Mouse (Mus musculus) lung, embryonic 15.5 days (tissue): Measurements from ENCODE around the gene Kctd15. TPM values are rescaled to one million over a fixed set of nuclear protein-coding genes. Genes with fewer than 3 reads are reported as not detected.

Experiments used
- ATAC-seq: fragments of 200-750 bp; cut with Nextera tagmentation; 2 replicates; pipeline ENCODE4 v1.8.0; 2017; ENCODE audit warnings: moderate number of reproducible peaks, borderline replicate concordance; ENCODE audit not compliant: low FRiP score, low TSS enrichment; ENCODE audit errors: extremely low read depth
- H3K27ac ChIP-seq: fragments of 300-500 bp; sonication (generic); 2 replicates; pipeline ENCODE4 v1.5.1; 2015; ENCODE audit warnings: moderate library complexity, mild to moderate bottlenecking, inconsistent platforms
- H3K27me3 ChIP-seq: fragments of 300-500 bp; sonication (generic); 2 replicates; pipeline ENCODE4 v1.6.1; 2015; ENCODE audit warnings: inconsistent platforms
- H3K36me3 ChIP-seq: fragments of 300-500 bp; sonication (generic); 2 replicates; pipeline ENCODE4 v1.6.1; 2015; ENCODE audit warnings: inconsistent platforms
- H3K4me1 ChIP-seq: fragments of 300-500 bp; sonication (generic); 2 replicates; pipeline ENCODE4 v1.6.1; 2015; ENCODE audit warnings: inconsistent platforms
- H3K4me2 ChIP-seq: fragments of 300-500 bp; sonication (generic); 2 replicates; pipeline ENCODE4 v1.6.1; 2015; ENCODE audit warnings: inconsistent platforms, mild to moderate bottlenecking, moderate library complexity
- H3K4me3 ChIP-seq: fragments of 300-500 bp; sonication (generic); 2 replicates; pipeline ENCODE4 v1.5.1; 2015; ENCODE audit warnings: mild to moderate bottlenecking, inconsistent platforms
- H3K9ac ChIP-seq: fragments of 300-500 bp; sonication (generic); 2 replicates; pipeline ENCODE4 v1.6.1; 2015; ENCODE audit warnings: inconsistent platforms
- H3K9me3 ChIP-seq: fragments of 300-500 bp; sonication (generic); 2 replicates; pipeline ENCODE4 v1.6.1; 2016; ENCODE audit warnings: inconsistent platforms
- WGBS: fragments of 180-500 bp; shearing (Covaris S2); methylation state at CpG from one replicate; pipeline ENCODE4 v1.1.7; 2015; 5-methylcytosine and 5-hydroxymethylcytosine counted together
- polyA plus RNA-seq: library from polyadenylated mRNA; unstranded; fragments of >200 nt; fragmentation: Nextera tagmentation; extraction: Ambion mirVana; gene quantifications from 2 replicates; pipeline ENCODE4 v1.2.1, GENCODE M21; 2015

Gene Kctd15
- polyA plus RNA-seq, 1 experiment from 2014 or later = 18.4 TPM

- Histone ChIP-seq H3K36me3 (no peaks in the 10 kb centered on the region), H3K4me2 (no peak overlapping the region), H3K9ac (no peak overlapping the region), H3K27ac (no peak overlapping the region), H3K4me1 (peaks cover 4% of the 10 kb centered on the region; the same call in 1 of the 2 replicates), H3K9me3 (no peaks in the 10 kb centered on the region), H3K27me3 (peaks cover 58% of the 10 kb centered on the region), H3K4me3 (no peak overlapping the region)
- WGBS = 46% methylated on average over 7 of the region's 7 CpGs
- no peak for ATAC-seq
Observed at GRCm38 (mm10) chr7:34685801-34686200, 29.3 kb upstream of the Kctd15 start.

- Histone ChIP-seq H3K4me1 (peaks cover 4% of the 10 kb centered on the region; the same call in 1 of the 2 replicates), H3K9me3 (no peaks in the 10 kb centered on the region), H3K27ac (no peak overlapping the region), H3K36me3 (no peaks in the 10 kb centered on the region), H3K4me3 (no peak overlapping the region), H3K27me3 (peaks cover 57% of the 10 kb centered on the region), H3K9ac (no peak overlapping the region), H3K4me2 (no peak overlapping the region)
- 60% methylated on average over 4 of the region's 4 CpGs for WGBS
- ATAC-seq = no peak
Observed at GRCm38 (mm10) chr7:34685176-34685575, 28.6 kb upstream of the Kctd15 start.

GRCm38 (mm10) chr7:34680771-34681421 is 24.4 kb upstream of the Kctd15 start:
- H3K4me2 ChIP-seq = no peak overlapping the region
- peaks cover 35% of the 10 kb centered on the region for H3K27me3 ChIP-seq
- H3K36me3 ChIP-seq = no peaks in the 10 kb centered on the region
- H3K27ac ChIP-seq = no peak overlapping the region
- no peaks in the 10 kb centered on the region for H3K9me3 ChIP-seq
- no peak overlapping the region for H3K9ac ChIP-seq
- no peak for ATAC-seq
- WGBS = 36% methylated on average over 15 of the region's 15 CpGs
- no peaks in the 10 kb centered on the region for H3K4me1 ChIP-seq
- no peak overlapping the region for H3K4me3 ChIP-seq

- no peak for ATAC-seq
Observed at GRCm38 (mm10) chr7:34679886-34680285, 23.4 kb upstream of the Kctd15 start.

GRCm38 (mm10) chr7:34675831-34676514 is 19.4 kb upstream of the Kctd15 start:
- Histone ChIP-seq H3K4me2 (peak overlapping the region; percentile 29), H3K9ac (no peak overlapping the region), H3K27ac (no peak overlapping the region), H3K4me1 (no peaks in the 10 kb centered on the region), H3K4me3 (no peak overlapping the region; the same call in 1 of the 2 replicates), H3K36me3 (no peaks in the 10 kb centered on the region), H3K9me3 (no peaks in the 10 kb centered on the region), H3K27me3 (peaks cover 45% of the 10 kb centered on the region)
- ATAC-seq = peak; percentile 50; the same call in 1 of the 2 replicates
- WGBS = 5% methylated on average over 33 of the region's 33 CpGs

More at GRCm38 (mm10) chr7:34679886-34680285, 23.4 kb upstream of the Kctd15 start:
- Histone ChIP-seq H3K9me3 (no peaks in the 10 kb centered on the region), H3K27ac (no peak overlapping the region), H3K4me3 (no peak overlapping the region), H3K4me1 (no peaks in the 10 kb centered on the region), H3K9ac (no peak overlapping the region), H3K36me3 (no peaks in the 10 kb centered on the region), H3K27me3 (peaks cover 41% of the 10 kb centered on the region), H3K4me2 (no peak overlapping the region)
- WGBS = 50% methylated on average over 2 of the region's 2 CpGs

- no peak overlapping the region for H3K9ac ChIP-seq
- ATAC-seq = no peak
- no peak overlapping the region for H3K27ac ChIP-seq
- no peaks in the 10 kb centered on the region for H3K4me1 ChIP-seq
- H3K4me3 ChIP-seq = no peak overlapping the region
- H3K9me3 ChIP-seq = no peaks in the 10 kb centered on the region
- no peaks in the 10 kb centered on the region for H3K36me3 ChIP-seq
- WGBS = 14% methylated on average over 42 of the region's 42 CpGs
- peaks cover 39% of the 10 kb centered on the region for H3K27me3 ChIP-seq
- H3K4me2 ChIP-seq = peak overlapping the region; percentile 29
Observed at GRCm38 (mm10) chr7:34675120-34675790, 18.7 kb upstream of the Kctd15 start.

- Histone ChIP-seq H3K4me2 (no peak overlapping the region), H3K27ac (no peak overlapping the region), H3K9ac (no peak overlapping the region), H3K4me1 (no peaks in the 10 kb centered on the region), H3K4me3 (no peak overlapping the region), H3K27me3 (peaks cover 39% of the 10 kb centered on the region), H3K9me3 (no peaks in the 10 kb centered on the region), H3K36me3 (no peaks in the 10 kb centered on the region)
- WGBS = 71% methylated on average over 4 of the region's 4 CpGs
- no peak for ATAC-seq
Observed at GRCm38 (mm10) chr7:34672916-34673315, 16.4 kb upstream of the Kctd15 start.

GRCm38 (mm10) chr7:34671911-34672310 is 15.4 kb upstream of the Kctd15 start:
- Histone ChIP-seq H3K36me3 (no peaks in the 10 kb centered on the region), H3K27me3 (peaks cover 39% of the 10 kb centered on the region), H3K4me1 (no peaks in the 10 kb centered on the region), H3K4me2 (no peak overlapping the region), H3K4me3 (no peak overlapping the region), H3K27ac (no peak overlapping the region), H3K9ac (no peak overlapping the region), H3K9me3 (no peaks in the 10 kb centered on the region)
- 0% methylated on average over 6 of the region's 6 CpGs for WGBS
- ATAC-seq = peak; percentile 14; the same call in 1 of the 2 replicates

GRCm38 (mm10) chr7:34670778-34671177 is 14.2 kb upstream of the Kctd15 start:
- H3K9me3 ChIP-seq = no peaks in the 10 kb centered on the region
- no peak overlapping the region for H3K27ac ChIP-seq
- ATAC-seq = no peak
- peaks cover 36% of the 10 kb centered on the region for H3K27me3 ChIP-seq
- H3K9ac ChIP-seq = no peak overlapping the region
- 80% methylated on average over 3 of the region's 3 CpGs for WGBS
- H3K4me1 ChIP-seq = no peaks in the 10 kb centered on the region
- H3K4me2 ChIP-seq = no peak overlapping the region
- H3K4me3 ChIP-seq = no peak overlapping the region
- H3K36me3 ChIP-seq = no peaks in the 10 kb centered on the region

- ATAC-seq = no peak
- Histone ChIP-seq H3K27me3 (peaks cover 22% of the 10 kb centered on the region), H3K36me3 (no peaks in the 10 kb centered on the region), H3K9ac (no peak overlapping the region), H3K9me3 (no peaks in the 10 kb centered on the region), H3K4me1 (no peaks in the 10 kb centered on the region), H3K4me2 (no peak overlapping the region), H3K27ac (no peak overlapping the region), H3K4me3 (no peak overlapping the region)
- 15% methylated on average over 9 of the region's 9 CpGs for WGBS
Observed at GRCm38 (mm10) chr7:34669336-34669735, 12.8 kb upstream of the Kctd15 start.

- H3K9me3 ChIP-seq = no peaks in the 10 kb centered on the region
- ATAC-seq = no peak
- no peak overlapping the region for H3K4me2 ChIP-seq
- H3K4me3 ChIP-seq = no peak overlapping the region
- WGBS = 59% methylated on average over 16 of the region's 16 CpGs
- peaks cover 8% of the 10 kb centered on the region for H3K27me3 ChIP-seq
- H3K4me1 ChIP-seq = no peaks in the 10 kb centered on the region
- no peak overlapping the region for H3K9ac ChIP-seq
- no peak overlapping the region for H3K27ac ChIP-seq
- no peaks in the 10 kb centered on the region for H3K36me3 ChIP-seq
Observed at GRCm38 (mm10) chr7:34667874-34668273, 11.3 kb upstream of the Kctd15 start.

- Histone ChIP-seq H3K4me1 (no peaks in the 10 kb centered on the region), H3K9ac (no peak overlapping the region), H3K27me3 (no peaks in the 10 kb centered on the region), H3K36me3 (no peaks in the 10 kb centered on the region), H3K4me2 (no peak overlapping the region), H3K4me3 (no peak overlapping the region), H3K27ac (no peak overlapping the region), H3K9me3 (no peaks in the 10 kb centered on the region)
- 41% methylated on average over 7 of the region's 7 CpGs for WGBS
- ATAC-seq = no peak
Observed at GRCm38 (mm10) chr7:34663145-34663544, 6.6 kb upstream of the Kctd15 start.
